Mouse (Mus musculus) hindbrain, embryonic 12.5 days (tissue): ENCODE measurements around the gene Eps8. TPM values are rescaled to one million over a fixed set of nuclear protein-coding genes. Genes with fewer than 3 reads are reported as not detected.
"Not testable (repeated sequence)": the region's sequence is repeated elsewhere in the genome, so short reads cannot be mapped to it uniquely, and the experiment has no call there.

Experiments used
- ATAC-seq: fragments of 200-750 bp; cut with Nextera tagmentation; 2 replicates; pipeline ENCODE4 v1.8.0; 2017; ENCODE audit warnings: moderate TSS enrichment; ENCODE audit not compliant: low FRiP score
- H3K27ac ChIP-seq: fragments of 300-500 bp; sonication (generic); 2 replicates; pipeline ENCODE4 v1.5.1; 2016; ENCODE audit warnings: mild to moderate bottlenecking
- H3K27me3 ChIP-seq: fragments of 300-500 bp; sonication (generic); 2 replicates; pipeline ENCODE4 v1.6.1; 2016; ENCODE audit warnings: mild to moderate bottlenecking
- H3K36me3 ChIP-seq: fragments of 300-500 bp; sonication (generic); 2 replicates; pipeline ENCODE4 v1.6.1; 2016; ENCODE audit warnings: mild to moderate bottlenecking
- H3K4me1 ChIP-seq: fragments of 300-500 bp; sonication (generic); 2 replicates; pipeline ENCODE4 v1.6.1; 2016
- H3K4me2 ChIP-seq: fragments of 300-500 bp; sonication (generic); replicated peaks from 2 replicates; pipeline ENCODE4 v1.6.1; 2016; ENCODE audit warnings: mild to moderate bottlenecking
- H3K4me3 ChIP-seq: fragments of 300-500 bp; sonication (generic); 2 replicates; pipeline ENCODE4 v1.5.1; 2016; ENCODE audit warnings: mild to moderate bottlenecking
- H3K9ac ChIP-seq: fragments of 300-500 bp; sonication (generic); 2 replicates; pipeline ENCODE4 v1.6.1; 2016; ENCODE audit warnings: mild to moderate bottlenecking, moderate library complexity
- H3K9me3 ChIP-seq: fragments of 300-500 bp; sonication (generic); replicated peaks from 2 replicates; pipeline ENCODE4 v1.6.1; 2016; ENCODE audit warnings: mild to moderate bottlenecking
- WGBS: fragments of 180-500 bp; shearing (Covaris S2); methylation state at CpG from one replicate; pipeline ENCODE4 v1.1.7; 2016; 5-methylcytosine and 5-hydroxymethylcytosine counted together
- polyA plus RNA-seq: library from polyadenylated mRNA; unstranded; fragments of >200 nt; fragmentation: Nextera tagmentation; extraction: Ambion mirVana; gene quantifications from 2 replicates; pipeline ENCODE4 v1.2.1, GENCODE M21; 2016

Eps8 gene
- polyA plus RNA-seq, 1 experiment from 2014 or later = 13.6 TPM

DNA sequence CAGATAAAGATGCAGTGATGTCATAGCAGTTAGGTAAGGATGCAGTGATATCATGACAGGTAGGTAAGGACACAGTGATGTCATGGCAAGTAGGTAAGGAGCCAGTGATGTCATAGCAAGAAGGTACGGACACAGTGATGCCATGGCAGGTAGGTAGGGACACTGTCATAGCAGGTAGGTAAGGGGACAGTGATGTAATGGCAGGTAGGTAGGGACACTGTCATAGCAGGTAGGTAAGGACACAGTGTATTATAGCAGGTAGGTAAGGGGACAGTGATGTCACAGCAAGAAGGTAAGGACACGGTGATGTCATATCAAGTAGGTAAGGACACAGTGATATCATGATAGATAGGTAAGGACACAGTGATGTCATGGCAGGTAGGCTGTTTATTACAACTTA is 158.1 kb downstream of the Eps8 start:
- no peak for ATAC-seq
- Histone ChIP-seq H3K9ac (no peak overlapping the region), H3K36me3 (no peaks in the 10 kb centered on the region), H3K27ac (no peak overlapping the region), H3K4me1 (no peaks in the 10 kb centered on the region), H3K4me2 (no peak overlapping the region), H3K9me3 (no peaks in the 10 kb centered on the region), H3K4me3 (no peak overlapping the region), H3K27me3 (no peaks in the 10 kb centered on the region)
- 96% methylated on average over 2 of the region's 2 CpGs for WGBS

DNA sequence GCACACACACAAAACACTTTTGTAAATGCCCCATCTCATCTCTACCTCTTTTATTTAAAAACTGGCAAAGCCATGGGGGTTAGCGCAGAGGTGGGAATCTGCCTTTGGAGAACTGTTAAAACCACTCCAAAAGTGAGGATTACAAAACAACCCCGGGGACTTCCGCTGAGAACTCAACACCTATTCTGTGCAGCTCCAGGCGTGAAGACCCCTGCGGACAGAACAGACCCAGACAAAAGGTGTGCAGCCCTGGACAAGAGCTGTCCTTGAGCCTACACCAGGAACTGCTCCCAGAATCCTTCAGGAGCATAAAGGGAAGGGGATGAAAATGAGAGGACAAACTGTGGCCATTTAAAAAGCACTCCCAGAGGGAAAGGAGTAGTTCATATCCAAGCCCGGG is 159.4 kb downstream of the Eps8 start:
- Histone ChIP-seq H3K9me3 (no peaks in the 10 kb centered on the region), H3K4me3 (no peak overlapping the region), H3K27me3 (no peaks in the 10 kb centered on the region), H3K4me2 (no peak overlapping the region), H3K4me1 (no peaks in the 10 kb centered on the region), H3K27ac (no peak overlapping the region), H3K9ac (no peak overlapping the region), H3K36me3 (no peaks in the 10 kb centered on the region)
- WGBS = 66% methylated on average over 6 of the region's 6 CpGs
- ATAC-seq = no peak

DNA sequence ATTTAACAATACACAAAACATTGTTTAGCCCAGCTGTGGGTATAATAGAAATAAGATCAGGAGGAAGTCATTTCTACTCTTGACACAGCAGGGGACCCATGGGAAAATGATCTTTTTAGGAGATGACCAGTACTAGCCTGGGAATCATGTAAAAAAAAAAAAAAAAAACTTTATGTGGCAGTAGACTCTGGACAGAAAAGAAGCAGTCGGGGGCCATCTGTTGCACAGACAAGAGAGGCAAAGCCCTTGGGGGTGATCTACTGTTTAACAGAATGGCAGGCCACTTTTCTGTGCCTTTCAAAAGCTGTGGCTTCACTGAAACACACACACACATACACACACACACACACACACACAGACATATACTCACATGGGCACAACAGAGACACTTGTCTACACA is 159.9 kb downstream of the Eps8 start:
- Histone ChIP-seq H3K36me3 (no peaks in the 10 kb centered on the region), H3K9me3 (no peaks in the 10 kb centered on the region), H3K27me3 (no peaks in the 10 kb centered on the region), H3K9ac (no peak overlapping the region), H3K4me1 (no peaks in the 10 kb centered on the region), H3K27ac (no peak overlapping the region), H3K4me3 (no peak overlapping the region), H3K4me2 (no peak overlapping the region)
- WGBS = 78% methylated on average over 1 of the region's 1 CpGs
- ATAC-seq = no peak

DNA sequence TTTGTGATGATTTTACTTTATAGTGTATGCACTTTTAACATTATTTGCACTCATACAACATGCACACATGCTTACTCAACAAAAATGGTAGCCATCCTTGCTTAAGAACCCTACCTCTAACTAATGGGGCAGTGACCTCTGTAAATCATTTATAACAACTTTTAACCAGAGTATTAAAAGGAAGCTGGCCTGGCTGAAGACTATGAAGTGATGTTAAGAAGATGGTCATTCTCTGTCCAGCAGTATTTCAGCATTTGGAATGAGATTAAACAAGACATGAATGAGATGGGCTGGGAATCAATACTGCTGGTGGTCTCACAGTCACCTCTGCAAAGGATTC is 160.6 kb downstream of the Eps8 start:
- no peaks in the 10 kb centered on the region for H3K9me3 ChIP-seq
- H3K9ac ChIP-seq = no peak overlapping the region
- H3K4me2 ChIP-seq = no peak overlapping the region
- no peak overlapping the region for H3K27ac ChIP-seq
- ATAC-seq = no peak
- no peaks in the 10 kb centered on the region for H3K27me3 ChIP-seq
- no peaks in the 10 kb centered on the region for H3K4me1 ChIP-seq
- H3K4me3 ChIP-seq = no peak overlapping the region
- H3K36me3 ChIP-seq = no peaks in the 10 kb centered on the region

DNA sequence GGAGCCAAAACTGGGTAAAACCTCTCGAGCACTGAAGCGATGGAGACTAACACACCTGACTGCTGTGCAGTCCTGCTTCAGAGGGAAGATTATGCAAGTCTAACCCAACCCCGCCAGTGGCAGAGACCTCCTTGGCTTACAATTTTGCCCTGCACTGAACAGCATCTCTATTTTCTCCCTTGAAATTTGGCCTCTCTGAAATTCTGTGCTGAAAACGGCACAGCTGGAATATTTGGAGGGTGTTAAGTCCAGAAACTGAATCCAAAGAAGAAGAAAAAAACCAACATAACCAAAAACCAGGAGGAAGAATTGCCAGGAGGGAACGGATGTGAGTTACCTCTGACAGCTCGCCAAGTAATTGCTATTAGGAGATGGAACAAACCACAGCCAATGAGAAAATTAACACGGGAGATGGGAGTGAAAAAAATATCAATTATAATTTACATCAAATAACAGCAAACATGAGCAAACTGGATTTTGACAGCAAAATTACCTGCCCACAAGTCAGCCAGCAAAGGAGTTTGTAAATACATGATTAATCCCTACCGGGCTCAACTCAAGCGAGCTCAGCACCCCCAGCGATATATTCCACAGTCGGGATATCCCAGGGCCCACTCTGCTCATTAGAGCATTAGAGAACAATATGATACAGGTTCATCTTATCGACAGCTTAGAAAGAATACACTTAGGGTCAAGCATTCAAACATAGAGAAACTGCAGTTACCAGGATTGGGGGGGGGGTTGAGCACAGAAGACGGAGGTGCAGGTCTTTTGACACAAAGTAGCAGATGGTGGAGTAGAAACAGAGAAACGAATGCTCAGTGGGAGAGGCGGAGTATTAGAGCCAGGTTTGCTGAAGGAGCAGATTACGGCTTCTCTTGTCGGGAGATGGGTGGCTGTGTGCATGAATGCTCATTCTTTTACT is 161.2 kb downstream of the Eps8 start:
- Histone ChIP-seq H3K9ac (no peak overlapping the region), H3K9me3 (no peaks in the 10 kb centered on the region), H3K4me1 (no peaks in the 10 kb centered on the region), H3K36me3 (no peaks in the 10 kb centered on the region), H3K27ac (no peak overlapping the region), H3K27me3 (no peaks in the 10 kb centered on the region), H3K4me3 (no peak overlapping the region), H3K4me2 (no peak overlapping the region)
- 79% methylated on average over 17 of the region's 17 CpGs for WGBS
- ATAC-seq = no peak

DNA sequence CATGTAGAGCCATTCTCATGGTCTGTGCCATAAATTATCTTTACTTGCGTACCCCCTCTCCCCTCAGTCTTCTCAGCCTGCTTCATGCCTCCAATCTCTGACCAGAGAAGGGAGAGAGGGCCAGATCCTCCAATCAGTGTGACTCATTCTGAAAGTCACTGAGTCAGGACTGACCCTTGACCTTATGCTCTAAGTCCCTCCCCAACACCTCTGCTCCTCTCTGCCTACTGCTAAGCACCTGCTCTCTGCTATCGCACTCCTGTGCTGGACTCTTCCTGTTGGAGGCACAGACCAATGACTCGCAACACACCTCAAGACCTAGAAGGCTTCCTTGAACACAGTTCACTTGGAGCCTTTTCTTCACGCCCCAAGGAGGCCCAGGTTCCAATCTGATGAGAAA is 162.1 kb downstream of the Eps8 start:
- no peak for ATAC-seq
- 93% methylated on average over 4 of the region's 4 CpGs for WGBS
- no peaks in the 10 kb centered on the region for H3K27me3 ChIP-seq

DNA sequence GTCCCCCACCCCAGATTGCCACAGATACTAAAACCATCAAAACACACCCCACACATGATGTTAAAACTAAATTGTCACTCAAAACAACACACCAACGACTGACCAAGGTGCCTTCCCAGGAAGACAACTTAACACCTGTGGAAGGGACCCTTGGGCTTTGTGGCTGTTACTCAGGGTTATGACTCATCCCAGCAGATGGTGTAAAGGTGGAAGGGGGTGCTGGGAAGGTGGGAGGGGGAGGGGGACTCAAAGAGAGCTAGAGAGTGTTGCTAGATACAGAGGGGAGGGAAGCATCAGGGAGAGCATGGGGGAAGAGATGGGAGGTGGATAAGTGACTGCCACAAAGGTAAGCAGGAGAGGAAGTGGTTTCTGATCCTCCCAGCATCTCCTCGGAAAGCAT is 163.0 kb downstream of the Eps8 start:
- no peaks in the 10 kb centered on the region for H3K27me3 ChIP-seq
- no peak overlapping the region for H3K9ac ChIP-seq
- H3K4me2 ChIP-seq = no peak overlapping the region
- no peak overlapping the region for H3K27ac ChIP-seq
- H3K36me3 ChIP-seq = no peaks in the 10 kb centered on the region
- 73% methylated on average over 2 of the region's 2 CpGs for WGBS
- H3K4me1 ChIP-seq = no peaks in the 10 kb centered on the region
- no peak overlapping the region for H3K4me3 ChIP-seq
- H3K9me3 ChIP-seq = no peaks in the 10 kb centered on the region
- no peak for ATAC-seq

More for the DNA sequence above, 162.1 kb downstream of the Eps8 start:
- Histone ChIP-seq H3K4me1 (no peaks in the 10 kb centered on the region), H3K9me3 (no peaks in the 10 kb centered on the region), H3K36me3 (no peaks in the 10 kb centered on the region), H3K4me2 (no peak overlapping the region), H3K9ac (no peak overlapping the region), H3K4me3 (no peak overlapping the region), H3K27ac (no peak overlapping the region)

DNA sequence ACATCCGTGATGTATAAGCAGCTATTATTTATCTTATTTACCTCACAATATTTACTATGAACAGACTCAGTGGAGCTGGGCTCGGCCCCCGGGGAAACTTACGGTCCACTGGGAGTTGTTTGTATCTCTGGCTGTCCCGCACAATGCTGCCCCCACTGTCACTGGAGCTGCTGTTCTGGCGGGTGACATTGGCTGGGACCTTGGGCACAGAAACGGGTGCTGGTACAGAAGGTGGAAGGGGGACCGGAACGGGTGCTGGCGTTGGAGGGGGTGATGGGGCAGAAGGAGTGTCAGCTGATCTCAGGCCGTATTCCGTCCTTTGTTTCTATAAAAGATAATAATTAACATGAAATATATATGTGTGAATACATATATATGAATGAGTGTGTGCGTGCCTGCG is 164.6 kb downstream of the Eps8 start:
- no peak for ATAC-seq
- no peaks in the 10 kb centered on the region for H3K36me3 ChIP-seq
- 91% methylated on average over 14 of the region's 14 CpGs for WGBS

DNA sequence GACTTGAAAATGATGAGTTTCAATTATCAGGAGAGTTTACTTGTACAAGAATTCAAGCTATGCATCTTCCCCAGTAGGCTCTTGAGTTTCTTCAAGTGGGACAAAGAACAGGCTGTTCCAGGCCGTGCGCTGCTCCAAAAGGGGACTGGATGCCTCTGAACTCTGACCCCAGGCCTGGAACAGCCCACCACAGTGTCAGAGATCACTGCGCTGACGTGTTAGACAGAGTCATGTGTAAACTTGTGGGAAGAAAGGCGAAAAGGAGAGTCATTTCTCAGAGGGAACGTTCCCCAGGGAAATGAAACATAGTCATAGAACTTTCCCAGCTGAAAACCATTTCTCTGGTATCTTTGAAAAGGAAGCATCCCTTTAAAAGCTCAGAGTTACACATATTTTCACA is 167.2 kb downstream of the Eps8 start:
- Histone ChIP-seq H3K4me3 (no peak overlapping the region), H3K36me3 (no peaks in the 10 kb centered on the region), H3K4me2 (no peak overlapping the region), H3K9ac (no peak overlapping the region), H3K4me1 (no peaks in the 10 kb centered on the region), H3K27ac (no peak overlapping the region), H3K9me3 (no peaks in the 10 kb centered on the region), H3K27me3 (no peaks in the 10 kb centered on the region)
- no peak for ATAC-seq
- WGBS = 42% methylated on average over 6 of the region's 6 CpGs

More for the DNA sequence above, 164.6 kb downstream of the Eps8 start:
- H3K27me3 ChIP-seq = no peaks in the 10 kb centered on the region
- no peak overlapping the region for H3K9ac ChIP-seq
- H3K4me3 ChIP-seq = no peak overlapping the region
- no peaks in the 10 kb centered on the region for H3K9me3 ChIP-seq
- H3K4me1 ChIP-seq = no peaks in the 10 kb centered on the region
- H3K27ac ChIP-seq = no peak overlapping the region
- no peak overlapping the region for H3K4me2 ChIP-seq

DNA sequence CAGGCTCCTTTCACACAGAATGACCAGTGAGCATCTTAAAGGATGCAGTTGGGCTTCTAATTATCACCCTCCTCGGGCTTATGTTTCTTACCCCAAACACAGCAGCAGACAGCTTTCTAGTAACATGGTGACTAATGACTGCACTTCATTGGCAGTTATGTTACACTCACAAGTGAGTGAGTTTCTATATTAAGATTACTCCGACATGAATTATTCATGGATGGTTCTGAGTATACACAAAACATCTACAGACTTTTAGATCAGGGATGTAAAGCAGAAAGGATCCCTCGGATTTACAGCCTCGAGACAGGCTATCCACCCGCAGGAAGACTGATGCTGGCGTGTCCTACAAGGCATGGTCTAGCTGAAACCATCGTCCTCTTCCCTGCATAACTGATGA is 171.8 kb downstream of the Eps8 start:
- H3K4me2 ChIP-seq = no peak overlapping the region
- H3K9ac ChIP-seq = no peak overlapping the region
- WGBS = 73% methylated on average over 7 of the region's 7 CpGs
- no peak for ATAC-seq
- no peak overlapping the region for H3K4me3 ChIP-seq
- H3K27ac ChIP-seq = no peak overlapping the region
- H3K27me3 ChIP-seq = no peaks in the 10 kb centered on the region
- no peaks in the 10 kb centered on the region for H3K9me3 ChIP-seq
- no peaks in the 10 kb centered on the region for H3K36me3 ChIP-seq
- no peaks in the 10 kb centered on the region for H3K4me1 ChIP-seq

DNA sequence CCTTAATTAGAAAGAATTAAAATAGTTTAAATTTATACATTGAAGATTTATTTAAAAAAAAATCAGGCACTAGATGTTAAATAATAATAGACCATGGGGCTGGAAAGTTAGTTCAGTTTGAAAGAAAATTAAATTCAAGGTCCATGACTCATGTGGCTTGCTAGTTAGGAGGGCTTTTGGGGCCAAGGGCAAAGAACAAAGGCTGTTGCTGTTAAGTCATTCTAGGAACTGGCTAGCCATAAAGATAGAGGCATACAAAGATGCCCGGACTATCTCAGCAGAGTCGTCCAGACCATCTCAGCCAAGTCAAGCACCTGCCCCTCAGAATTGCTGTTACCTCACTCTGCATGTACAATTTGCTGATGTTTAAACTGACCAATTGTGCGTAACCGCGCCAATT is 179.0 kb downstream of the Eps8 start:
- not testable (repeated sequence) for H3K36me3 ChIP-seq, H3K9ac ChIP-seq, ATAC-seq, H3K4me2 ChIP-seq, H3K4me3 ChIP-seq, H3K27ac ChIP-seq, H3K27me3 ChIP-seq, H3K9me3 ChIP-seq
- peaks cover 11% of the 10 kb centered on the region for H3K4me1 ChIP-seq
- 96% methylated on average over 5 of the region's 5 CpGs for WGBS

DNA sequence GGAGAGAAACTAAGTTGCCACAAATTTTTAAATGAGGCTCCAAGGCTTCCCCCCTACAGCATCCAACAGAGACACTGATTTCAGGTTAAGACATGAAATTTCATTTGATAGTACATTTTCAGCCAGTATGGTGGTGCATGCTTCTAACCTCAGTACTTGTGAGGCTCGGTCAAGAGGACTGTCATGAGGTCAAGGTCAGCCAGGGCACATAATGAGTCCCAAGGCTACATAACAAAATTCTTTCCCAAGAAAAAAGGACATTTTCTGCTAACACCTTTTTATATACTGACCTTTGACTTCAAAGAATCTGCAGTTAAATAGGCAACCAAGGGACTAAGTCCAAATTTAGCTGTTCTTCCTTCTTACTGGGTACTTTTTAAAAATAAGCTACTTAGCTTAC is 181.2 kb downstream of the Eps8 start:
- no peak for ATAC-seq
- H3K4me2 ChIP-seq = no peak overlapping the region
- no peaks in the 10 kb centered on the region for H3K27me3 ChIP-seq
- 59% methylated on average over 1 of the region's 1 CpGs for WGBS
- H3K4me3 ChIP-seq = no peak overlapping the region
- H3K9ac ChIP-seq = no peak overlapping the region
- H3K4me1 ChIP-seq = peaks cover 14% of the 10 kb centered on the region
- no peaks in the 10 kb centered on the region for H3K36me3 ChIP-seq
- no peaks in the 10 kb centered on the region for H3K9me3 ChIP-seq
- H3K27ac ChIP-seq = no peak overlapping the region

DNA sequence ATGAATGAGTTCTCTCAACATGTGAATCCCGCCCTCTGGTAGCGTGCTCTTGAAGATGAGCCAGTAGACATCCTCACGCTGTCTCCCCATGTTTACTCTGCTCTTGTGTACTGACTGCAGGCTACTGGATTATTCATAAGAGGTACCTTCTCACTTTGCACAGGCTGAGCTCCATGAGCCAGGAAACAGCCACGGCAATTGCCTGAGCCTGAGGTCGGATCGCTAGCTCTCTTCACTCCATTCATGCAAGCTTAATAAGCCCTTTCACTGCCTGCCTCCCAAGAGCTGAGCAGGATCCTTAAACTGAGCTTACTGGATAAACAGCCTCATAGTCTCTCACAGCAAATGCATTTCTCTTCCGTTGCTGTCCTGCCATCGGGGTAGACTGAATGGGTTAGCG is 182.5 kb downstream of the Eps8 start:
- peaks cover 14% of the 10 kb centered on the region for H3K4me1 ChIP-seq
- H3K9ac ChIP-seq = no peak overlapping the region
- peak overlapping the region; percentile 25; the same call in 1 of the 2 replicates for H3K27ac ChIP-seq
- H3K4me3 ChIP-seq = no peak overlapping the region
- ATAC-seq = peak; percentile 47; the same call in 1 of the 2 replicates
- no peaks in the 10 kb centered on the region for H3K36me3 ChIP-seq
- H3K4me2 ChIP-seq = no peak overlapping the region
- H3K9me3 ChIP-seq = no peaks in the 10 kb centered on the region
- H3K27me3 ChIP-seq = no peaks in the 10 kb centered on the region
- WGBS = 69% methylated on average over 9 of the region's 9 CpGs
